Mouse (Mus musculus) hindbrain, embryonic 13.5 days (tissue): ENCODE data around the gene Gm45521. TPM values are rescaled to one million over a fixed set of nuclear protein-coding genes. Genes with fewer than 3 reads are reported as not detected.
A peak's percentile ranks its signal among the peaks of the same experiment; 100 is the strongest.

Source experiments
- ATAC-seq: fragments of 200-750 bp; cut with Nextera tagmentation; 2 replicates; pipeline ENCODE4 v1.8.0; 2017; ENCODE audit warnings: moderate TSS enrichment; ENCODE audit not compliant: low FRiP score
- H3K27ac ChIP-seq: fragments of 300-500 bp; sonication (generic); 2 replicates; pipeline ENCODE4 v1.5.1; 2015; ENCODE audit warnings: inconsistent platforms, mild to moderate bottlenecking, moderate library complexity
- H3K27me3 ChIP-seq: fragments of 300-500 bp; sonication (generic); 2 replicates; pipeline ENCODE4 v1.6.1; 2015; ENCODE audit warnings: mild to moderate bottlenecking, inconsistent platforms
- H3K36me3 ChIP-seq: fragments of 300-500 bp; sonication (generic); 2 replicates; pipeline ENCODE4 v1.6.1; 2015; ENCODE audit warnings: mild to moderate bottlenecking, inconsistent platforms
- H3K4me1 ChIP-seq: fragments of 300-500 bp; sonication (generic); replicated peaks from 2 replicates; pipeline ENCODE4 v1.6.1; 2015; ENCODE audit warnings: inconsistent platforms
- H3K4me2 ChIP-seq: fragments of 300-500 bp; sonication (generic); 2 replicates; pipeline ENCODE4 v1.6.1; 2015; ENCODE audit warnings: inconsistent platforms, mild to moderate bottlenecking, moderate library complexity
- H3K4me3 ChIP-seq: fragments of 300-500 bp; sonication (generic); 2 replicates; pipeline ENCODE4 v1.5.1; 2015; ENCODE audit warnings: mild to moderate bottlenecking, inconsistent platforms
- H3K9ac ChIP-seq: fragments of 300-500 bp; sonication (generic); 2 replicates; pipeline ENCODE4 v1.6.1; 2015; ENCODE audit warnings: mild to moderate bottlenecking, inconsistent platforms
- H3K9me3 ChIP-seq: fragments of 300-500 bp; sonication (generic); 2 replicates; pipeline ENCODE4 v1.6.1; 2016; ENCODE audit warnings: inconsistent platforms
- WGBS: fragments of 180-500 bp; shearing (Covaris S2); methylation state at CpG from one replicate; pipeline ENCODE4 v1.1.7; 2015; 5-methylcytosine and 5-hydroxymethylcytosine counted together
- polyA plus RNA-seq: library from polyadenylated mRNA; unstranded; fragments of >200 nt; fragmentation: Nextera tagmentation; extraction: Ambion mirVana; gene quantifications from 2 replicates; pipeline ENCODE4 v1.2.1, GENCODE M21; 2015

Gm45521 gene
- polyA plus RNA-seq, 1 experiment from 2014 or later, result 0.26 TPM

- H3K27me3 ChIP-seq, result no peaks in the 10 kb centered on the region
- H3K9ac ChIP-seq, result no peak overlapping the region
- H3K27ac ChIP-seq, result no peak overlapping the region
- H3K4me3 ChIP-seq, result no peak overlapping the region
- peak; percentile 43; the same call in 1 of the 2 replicates for ATAC-seq
- H3K36me3 ChIP-seq, result peaks cover 75% of the 10 kb centered on the region
- 17% methylated on average over 17 of the region's 17 CpGs for WGBS
- H3K4me1 ChIP-seq, result peaks cover 8% of the 10 kb centered on the region; the same call in 1 of the 2 replicates
- peak overlapping the region; percentile 18 for H3K4me2 ChIP-seq
- no peaks in the 10 kb centered on the region for H3K9me3 ChIP-seq
Observed at GRCm38 (mm10) chr14:7937052-7937630, 19.9 kb upstream of the Gm45521 start.

GRCm38 (mm10) chr14:7938809-7939784 is 18.0 kb upstream of the Gm45521 start:
- H3K27ac ChIP-seq, result no peak overlapping the region
- no peaks in the 10 kb centered on the region for H3K9me3 ChIP-seq
- no peaks in the 10 kb centered on the region for H3K27me3 ChIP-seq
- H3K4me2 ChIP-seq, result no peak overlapping the region
- H3K4me1 ChIP-seq, result peaks cover 17% of the 10 kb centered on the region
- WGBS, result 89% methylated on average over 19 of the region's 19 CpGs
- H3K9ac ChIP-seq, result no peak overlapping the region
- ATAC-seq, result no peak
- peaks cover 75% of the 10 kb centered on the region for H3K36me3 ChIP-seq
- no peak overlapping the region for H3K4me3 ChIP-seq

- Histone ChIP-seq H3K9ac (no peak overlapping the region), H3K4me3 (no peak overlapping the region), H3K27me3 (no peaks in the 10 kb centered on the region), H3K9me3 (no peaks in the 10 kb centered on the region), H3K27ac (no peak overlapping the region), H3K36me3 (peaks cover 76% of the 10 kb centered on the region), H3K4me2 (no peak overlapping the region), H3K4me1 (peaks cover 20% of the 10 kb centered on the region)
- 83% methylated on average over 5 of the region's 5 CpGs for WGBS
- ATAC-seq, result no peak
Observed at GRCm38 (mm10) chr14:7941413-7941812, 15.7 kb upstream of the Gm45521 start.

GRCm38 (mm10) chr14:7943101-7943800 is 13.8 kb upstream of the Gm45521 start:
- WGBS, result 72% methylated on average over 7 of the region's 7 CpGs
- Histone ChIP-seq H3K27me3 (no peaks in the 10 kb centered on the region), H3K4me2 (no peak overlapping the region), H3K4me1 (peaks cover 11% of the 10 kb centered on the region; the same call in 1 of the 2 replicates), H3K9me3 (no peaks in the 10 kb centered on the region), H3K9ac (no peak overlapping the region), H3K4me3 (no peak overlapping the region), H3K27ac (peak overlapping the region; percentile 23; the same call in 1 of the 2 replicates), H3K36me3 (peaks cover 87% of the 10 kb centered on the region)
- peak; percentile 50; the same call in 1 of the 2 replicates for ATAC-seq

- H3K36me3 ChIP-seq, result peaks cover 91% of the 10 kb centered on the region
- no peaks in the 10 kb centered on the region for H3K27me3 ChIP-seq
- H3K27ac ChIP-seq, result peak overlapping the region; percentile 23; the same call in 1 of the 2 replicates
- H3K4me1 ChIP-seq, result peaks cover 11% of the 10 kb centered on the region; the same call in 1 of the 2 replicates
- no peak overlapping the region for H3K4me2 ChIP-seq
- H3K4me3 ChIP-seq, result no peak overlapping the region
- no peak; the same call in 1 of the 2 replicates for ATAC-seq
- H3K9me3 ChIP-seq, result no peaks in the 10 kb centered on the region
- no peak overlapping the region for H3K9ac ChIP-seq
- 85% methylated on average over 3 of the region's 3 CpGs for WGBS
Observed at GRCm38 (mm10) chr14:7943801-7944135, 13.3 kb upstream of the Gm45521 start.

- Histone ChIP-seq H3K4me3 (no peak overlapping the region), H3K9ac (no peak overlapping the region), H3K4me1 (peaks cover 11% of the 10 kb centered on the region; the same call in 1 of the 2 replicates), H3K27ac (0 out of 2 replicates have a peak overlapping the region, but pooled peaks have one; percentile 23), H3K9me3 (no peaks in the 10 kb centered on the region), H3K36me3 (peaks cover 89% of the 10 kb centered on the region), H3K27me3 (no peaks in the 10 kb centered on the region), H3K4me2 (no peak overlapping the region)
- WGBS, result 56% methylated on average over 8 of the region's 8 CpGs
- ATAC-seq, result no peak; the same call in 1 of the 2 replicates
Observed at GRCm38 (mm10) chr14:7944349-7945039, 12.6 kb upstream of the Gm45521 start.

GRCm38 (mm10) chr14:7945261-7945660 is 11.8 kb upstream of the Gm45521 start:
- H3K9ac ChIP-seq, result no peak overlapping the region
- WGBS, result 80% methylated on average over 5 of the region's 5 CpGs
- no peaks in the 10 kb centered on the region for H3K9me3 ChIP-seq
- peaks cover 11% of the 10 kb centered on the region; the same call in 1 of the 2 replicates for H3K4me1 ChIP-seq
- H3K27me3 ChIP-seq, result no peaks in the 10 kb centered on the region
- H3K4me3 ChIP-seq, result no peak overlapping the region
- peaks cover 89% of the 10 kb centered on the region for H3K36me3 ChIP-seq
- no peak for ATAC-seq
- no peak overlapping the region for H3K27ac ChIP-seq
- H3K4me2 ChIP-seq, result no peak overlapping the region

- Histone ChIP-seq H3K36me3 (peaks cover 46% of the 10 kb centered on the region), H3K9ac (no peak overlapping the region), H3K4me1 (no peaks in the 10 kb centered on the region; the same call in 1 of the 2 replicates), H3K27ac (no peak overlapping the region), H3K4me2 (no peak overlapping the region), H3K9me3 (no peaks in the 10 kb centered on the region), H3K4me3 (no peak overlapping the region), H3K27me3 (no peaks in the 10 kb centered on the region)
- WGBS, result 94% methylated on average over 9 of the region's 9 CpGs
- no peak for ATAC-seq
Observed at GRCm38 (mm10) chr14:7951234-7951633, 5.9 kb upstream of the Gm45521 start.

- Histone ChIP-seq H3K9ac (no peak overlapping the region), H3K36me3 (peaks cover 36% of the 10 kb centered on the region), H3K27ac (peak overlapping the region; percentile 46; the same call in 1 of the 2 replicates), H3K4me3 (no peak overlapping the region), H3K4me2 (no peak overlapping the region), H3K27me3 (no peaks in the 10 kb centered on the region), H3K9me3 (no peaks in the 10 kb centered on the region), H3K4me1 (peaks cover 6% of the 10 kb centered on the region)
- ATAC-seq, result 0 out of 2 replicates have a peak, but pooled peaks have one; percentile 3
- WGBS, result 45% methylated on average over 12 of the region's 12 CpGs
Observed at GRCm38 (mm10) chr14:7952610-7953254, 4.4 kb upstream of the Gm45521 start.

GRCm38 (mm10) chr14:7954071-7954471 is 3.0 kb upstream of the Gm45521 start:
- no peak overlapping the region for H3K4me2 ChIP-seq
- H3K9ac ChIP-seq, result no peak overlapping the region
- H3K9me3 ChIP-seq, result no peaks in the 10 kb centered on the region
- no peak overlapping the region for H3K27ac ChIP-seq
- no peaks in the 10 kb centered on the region for H3K27me3 ChIP-seq
- ATAC-seq, result no peak
- H3K4me1 ChIP-seq, result peaks cover 6% of the 10 kb centered on the region
- peaks cover 24% of the 10 kb centered on the region for H3K36me3 ChIP-seq
- H3K4me3 ChIP-seq, result no peak overlapping the region
- 29% methylated on average over 6 of the region's 6 CpGs for WGBS

- H3K27me3 ChIP-seq, result no peaks in the 10 kb centered on the region
- no peak overlapping the region for H3K9ac ChIP-seq
- H3K27ac ChIP-seq, result no peak overlapping the region
- no peaks in the 10 kb centered on the region for H3K9me3 ChIP-seq
- H3K4me1 ChIP-seq, result peaks cover 9% of the 10 kb centered on the region
- WGBS, result 87% methylated on average over 10 of the region's 10 CpGs
- H3K4me3 ChIP-seq, result no peak overlapping the region
- peaks cover 2% of the 10 kb centered on the region for H3K36me3 ChIP-seq
- no peak overlapping the region for H3K4me2 ChIP-seq
- no peak for ATAC-seq
Observed at GRCm38 (mm10) chr14:7956427-7956826, 661 bp upstream of the Gm45521 start.
